Mouse (Mus musculus) MEL-GATA-1-ER (cell line): ENCODE measurements around the gene Cox8b.

Source experiments
- DNase-seq: peaks from one replicate; pipeline ENCODE4 v3.0.0-alpha.2; 2012; ENCODE audit warnings: low read depth; ENCODE audit errors: extremely low read depth

The Cox8b gene

GRCm38 (mm10) chr7:140900220-140900619, at the start of gene Cox8b:
Cox8b (minus strand) TSS chr7:140900446.
- DNase-seq, result no peak

GRCm38 (mm10) chr7:140949255-140949654, 49.0 kb upstream of the Cox8b start:
- DNase-seq, result no peak

- no peak for DNase-seq
These were observed 47.9 kb upstream of the Cox8b start for GRCm38 (mm10) chr7:140948161-140948560.

GRCm38 (mm10) chr7:140946980-140947379, 46.7 kb upstream of the Cox8b start:
- peak; percentile 60 for DNase-seq

GRCm38 (mm10) chr7:140946311-140946710, 46.1 kb upstream of the Cox8b start:
- DNase-seq, result no peak

- DNase-seq, result no peak
These were observed 45.0 kb upstream of the Cox8b start for GRCm38 (mm10) chr7:140945247-140945646.

- no peak for DNase-seq
These were observed 44.0 kb upstream of the Cox8b start for GRCm38 (mm10) chr7:140944236-140944635.

- no peak for DNase-seq
These were observed 43.1 kb upstream of the Cox8b start for GRCm38 (mm10) chr7:140943356-140943755.

- no peak for DNase-seq
These were observed 42.6 kb upstream of the Cox8b start for GRCm38 (mm10) chr7:140942811-140943210.

- no peak for DNase-seq
These were observed 42.1 kb upstream of the Cox8b start for GRCm38 (mm10) chr7:140942341-140942740.

GRCm38 (mm10) chr7:140941222-140942051, 41.2 kb upstream of the Cox8b start, which contains the start of gene Pgghg:
Pgghg (plus strand) TSS chr7:140941391.
- DNase-seq, result peak; percentile 84

GRCm38 (mm10) chr7:140939669-140940171, 39.5 kb upstream of the Cox8b start:
- no peak for DNase-seq

- no peak for DNase-seq
These were observed 38.6 kb upstream of the Cox8b start for GRCm38 (mm10) chr7:140938896-140939295.

GRCm38 (mm10) chr7:140938436-140938835, 38.2 kb upstream of the Cox8b start:
- no peak for DNase-seq

GRCm38 (mm10) chr7:140927181-140927580, 26.9 kb upstream of the Cox8b start:
- no peak for DNase-seq

GRCm38 (mm10) chr7:140923070-140923775, 23.0 kb upstream of the Cox8b start:
- DNase-seq, result no peak

GRCm38 (mm10) chr7:140922398-140923069, 22.3 kb upstream of the Cox8b start:
- DNase-seq, result no peak

- peak; percentile 60 for DNase-seq
These were observed 21.2 kb upstream of the Cox8b start for GRCm38 (mm10) chr7:140921225-140921975.

- DNase-seq, result no peak
These were observed 20.3 kb upstream of the Cox8b start, which contains the start of gene Nlrp6 for GRCm38 (mm10) chr7:140920418-140921029. Nlrp6 (plus strand) TSS chr7:140920902.

- no peak for DNase-seq
These were observed 19.7 kb upstream of the Cox8b start for GRCm38 (mm10) chr7:140919911-140920310.
